Mouse (Mus musculus) mesoderm, embryonic 11.5 days (tissue): ENCODE results near the gene Ssh1.

ENCODE experiments used
- DNase-seq: peaks from one replicate; pipeline ENCODE4 v3.0.0-alpha.2; 2012; ENCODE audit warnings: low read depth, low spot score

The Ssh1 gene

GRCm38 (mm10) chr5:113966452-113967150, 27.1 kb downstream of the Ssh1 start:
- DNase-seq, result no peak

- no peak for DNase-seq
Observed at GRCm38 (mm10) chr5:113965659-113966185, 28.0 kb downstream of the Ssh1 start.

DNA sequence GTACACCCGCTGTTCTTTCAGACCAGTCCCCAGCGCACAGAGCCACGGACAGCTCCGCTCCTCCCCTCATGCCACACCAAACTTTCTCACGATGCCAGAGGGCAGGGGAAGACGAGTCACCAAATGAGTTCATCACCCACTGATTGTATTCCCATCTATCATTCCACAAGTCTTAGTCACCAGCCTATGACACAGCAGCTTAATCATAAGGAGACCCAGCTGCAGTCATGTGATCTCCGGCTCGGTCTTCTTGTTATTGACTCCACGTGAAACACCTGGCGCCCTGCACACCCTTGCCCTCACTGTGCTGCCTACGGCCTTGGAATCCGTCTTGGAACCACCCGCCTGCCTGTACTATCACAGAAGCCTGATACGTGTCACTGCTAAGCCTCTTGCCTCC, 28.7 kb downstream of the Ssh1 start:
- no peak for DNase-seq

- no peak for DNase-seq
Observed at GRCm38 (mm10) chr5:113961776-113962175, 31.9 kb downstream of the Ssh1 start.

GRCm38 (mm10) chr5:113960416-113960815, 33.3 kb downstream of the Ssh1 start:
- no peak for DNase-seq

GRCm38 (mm10) chr5:113959039-113959438, 34.7 kb downstream of the Ssh1 start:
- DNase-seq, result peak; percentile 35

- peak; percentile 90 for DNase-seq
Observed at GRCm38 (mm10) chr5:113956510-113956909, 37.2 kb downstream of the Ssh1 start.

DNA sequence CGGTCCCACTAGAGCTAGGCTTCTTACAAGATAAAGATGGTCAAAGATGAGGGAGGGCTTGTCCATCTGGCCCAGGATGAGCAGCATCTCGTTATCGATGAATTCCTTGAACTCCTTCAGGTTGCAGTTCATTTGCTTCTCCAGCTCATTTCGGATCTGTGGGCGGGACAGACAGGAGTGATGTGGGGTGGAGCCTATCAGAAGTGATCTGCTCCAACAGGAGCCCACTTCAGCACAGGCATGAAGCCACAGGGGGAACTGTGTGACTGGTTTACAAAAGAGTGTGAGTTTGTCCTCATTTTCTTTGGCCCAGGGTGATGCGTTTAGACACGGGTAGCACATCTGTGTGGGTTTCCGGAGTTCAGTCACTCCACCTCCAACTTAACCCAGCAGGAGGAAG, 38.0 kb downstream of the Ssh1 start:
- no peak for DNase-seq

DNA sequence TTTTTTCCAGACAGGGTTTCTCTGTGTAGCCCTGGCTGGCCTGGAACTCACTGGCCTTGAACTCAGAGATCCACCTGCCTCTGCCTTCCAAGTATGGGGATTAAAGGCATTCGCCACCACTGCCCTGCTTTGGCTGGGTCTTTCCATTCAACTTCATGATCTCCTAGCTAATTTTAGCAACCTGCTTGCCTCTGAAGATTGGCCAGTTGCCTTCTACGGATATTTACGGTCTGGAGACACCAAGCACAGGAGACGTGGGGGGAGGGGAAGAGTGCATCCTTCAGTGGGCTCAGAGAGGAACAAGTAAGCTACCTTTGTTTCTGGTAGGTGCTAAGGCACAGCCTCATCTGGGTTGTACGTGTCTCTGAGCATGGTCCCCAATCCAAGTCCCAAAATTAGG, 38.4 kb downstream of the Ssh1 start:
- no peak for DNase-seq

GRCm38 (mm10) chr5:113954421-113954820, 39.3 kb downstream of the Ssh1 start:
- DNase-seq, result peak; percentile 87

DNA sequence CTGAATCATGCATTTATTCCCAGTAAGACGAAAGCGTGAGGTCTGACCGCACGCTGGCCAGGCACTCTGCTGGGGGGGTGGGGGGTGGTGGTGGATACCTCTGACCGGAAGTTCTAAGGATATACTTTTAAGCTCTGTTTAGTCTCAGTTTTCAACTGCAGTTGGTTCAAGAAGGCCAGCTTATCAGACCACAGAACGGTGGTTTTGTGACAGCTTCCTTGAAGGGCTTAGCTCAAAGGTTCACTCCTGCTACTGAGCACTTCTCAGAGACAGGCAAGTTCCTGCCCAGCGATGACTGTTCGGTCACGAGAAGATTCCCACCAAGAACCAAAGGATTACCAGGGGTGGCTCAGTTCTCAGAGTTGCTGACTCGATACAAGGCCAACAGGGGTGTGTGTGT, 41.2 kb downstream of the Ssh1 start:
- DNase-seq, result no peak

DNA sequence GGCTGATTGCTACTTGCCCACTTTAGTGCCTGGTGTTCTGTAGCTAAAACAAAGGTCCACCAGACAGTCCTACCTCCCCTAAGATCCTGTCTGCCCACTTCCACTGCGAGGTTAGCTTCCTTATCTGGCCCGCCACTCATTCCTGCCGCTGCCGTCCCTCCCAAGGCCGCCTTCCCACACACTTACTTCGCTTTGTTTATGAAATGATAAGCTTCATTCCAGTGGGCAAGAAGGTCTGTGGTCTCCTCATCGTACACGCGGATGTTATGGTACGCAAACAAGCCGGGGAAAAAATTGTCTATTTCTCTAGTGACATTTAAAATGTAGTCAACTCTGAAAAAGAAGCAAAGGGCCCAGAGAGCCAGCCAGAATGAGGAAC, 42.0 kb downstream of the Ssh1 start:
- DNase-seq, result no peak

DNA sequence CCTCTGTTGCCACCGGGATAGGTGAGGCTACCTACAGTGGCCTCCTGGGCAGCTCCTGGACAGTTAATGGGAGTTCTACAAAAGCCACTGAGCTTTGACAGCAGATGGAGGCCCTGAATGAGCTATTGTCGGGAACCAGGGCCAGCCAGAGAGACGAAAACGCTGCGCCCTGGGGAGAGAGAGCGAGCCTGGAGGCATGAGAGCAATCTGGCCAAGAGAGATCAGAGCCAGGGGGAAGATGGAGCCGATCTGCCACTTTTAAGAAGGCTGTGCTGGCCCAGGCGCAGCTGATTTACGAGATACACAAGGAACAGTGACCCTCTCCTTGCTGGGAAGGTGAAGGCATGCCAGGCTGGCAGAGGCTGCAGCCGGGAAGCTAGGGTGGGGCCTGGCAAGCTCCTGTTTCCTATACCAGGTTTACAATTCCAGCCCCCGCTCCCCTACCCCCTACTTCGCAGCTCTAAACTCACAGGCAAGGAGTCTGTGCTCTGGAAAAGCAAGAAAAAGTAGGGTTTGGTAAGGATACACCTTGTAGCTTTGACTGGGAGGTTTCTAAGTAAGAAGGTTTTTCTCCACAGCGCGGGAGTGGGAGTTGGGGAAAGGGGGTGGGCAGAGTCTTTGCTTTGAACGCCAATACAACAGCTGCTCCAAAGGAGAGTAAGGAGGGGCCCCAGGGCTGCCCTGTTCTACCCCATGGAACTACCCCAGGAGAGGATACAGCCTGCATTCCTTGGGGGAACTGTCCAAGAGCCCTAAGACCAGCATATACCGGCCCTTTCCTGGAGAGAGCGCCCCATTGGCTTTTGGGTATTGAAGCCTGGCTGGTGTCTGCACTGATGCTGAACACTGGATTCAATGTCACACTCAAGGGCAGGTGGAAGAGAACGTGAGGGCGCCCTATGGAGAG, 42.7 kb downstream of the Ssh1 start:
- DNase-seq, result no peak

GRCm38 (mm10) chr5:113950133-113950532, 43.6 kb downstream of the Ssh1 start:
- no peak for DNase-seq

- no peak for DNase-seq
Observed at GRCm38 (mm10) chr5:113947280-113947679, 46.4 kb downstream of the Ssh1 start.

- DNase-seq, result no peak
Observed at GRCm38 (mm10) chr5:113945126-113945525, 48.6 kb downstream of the Ssh1 start.

DNA sequence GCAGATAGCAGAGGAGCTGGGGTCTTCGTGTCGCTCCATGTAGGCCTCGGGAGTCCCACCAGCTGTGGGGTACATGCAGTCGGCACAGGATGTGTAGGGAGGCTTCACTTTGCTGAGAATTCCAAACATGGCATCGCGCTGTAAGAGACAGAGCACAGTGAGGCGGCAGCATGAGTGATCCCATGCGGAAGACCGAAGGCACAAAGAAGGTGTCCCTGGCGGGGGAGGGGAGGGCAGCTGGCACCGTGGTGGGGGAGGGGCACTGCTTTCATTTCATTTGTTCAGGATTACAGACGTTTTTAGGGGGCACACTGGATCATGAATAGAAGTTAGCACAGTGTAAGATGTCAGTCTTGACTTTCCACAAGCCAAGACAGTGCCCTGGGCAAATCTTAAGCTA, 50.4 kb downstream of the Ssh1 start:
- DNase-seq, result no peak

DNA sequence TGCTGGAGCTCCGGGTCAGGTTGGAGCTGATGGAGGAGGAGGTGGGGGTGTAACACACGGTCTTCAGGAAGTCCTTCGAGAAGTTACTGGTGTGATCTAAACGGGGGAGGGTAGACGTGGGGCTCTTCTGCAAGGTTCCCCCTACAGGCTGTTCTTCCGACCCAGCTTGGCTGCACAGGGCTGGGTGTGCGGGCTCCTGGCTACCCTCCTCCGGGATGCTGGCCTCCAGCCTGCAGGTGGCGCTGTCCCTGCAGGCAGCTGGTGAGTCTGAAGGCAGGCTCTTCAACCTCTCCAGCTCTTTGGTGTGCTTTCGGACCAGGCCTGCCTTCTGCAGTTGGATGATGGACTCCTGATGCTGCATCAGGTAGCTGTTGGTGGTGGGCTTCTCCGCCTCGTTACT, 51.1 kb downstream of the Ssh1 start:
- no peak for DNase-seq

DNA sequence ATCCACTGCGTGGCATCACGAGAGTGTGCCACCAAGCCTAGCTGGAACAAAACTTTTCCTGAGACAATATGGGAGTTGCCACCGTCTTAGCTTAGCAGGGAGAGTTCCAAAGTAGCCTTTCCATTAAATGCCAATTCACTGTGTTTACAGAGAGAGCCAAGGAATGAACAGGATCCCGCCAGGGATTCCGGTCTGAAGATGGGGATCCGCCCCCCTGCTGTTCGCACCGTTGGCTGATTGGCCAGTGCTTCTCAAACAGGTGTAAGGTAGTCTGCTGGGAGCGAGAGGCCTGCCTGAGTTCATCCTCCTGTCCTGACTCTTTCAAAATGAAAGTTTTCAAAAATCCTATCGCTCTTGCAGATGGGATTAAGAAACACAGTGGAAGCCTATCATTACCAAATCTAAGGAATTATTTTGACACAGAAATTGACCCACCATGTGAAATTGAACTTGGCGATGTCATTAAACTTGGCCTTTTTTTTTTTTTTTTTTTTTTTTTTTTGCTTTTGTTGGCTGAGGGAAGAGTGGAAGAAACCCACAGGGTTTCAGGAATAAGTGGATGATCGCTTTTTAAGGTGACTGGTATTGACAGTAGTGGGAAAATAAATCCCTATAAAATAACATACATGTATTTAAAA, 54.3 kb downstream of the Ssh1 start:
- no peak for DNase-seq

DNA sequence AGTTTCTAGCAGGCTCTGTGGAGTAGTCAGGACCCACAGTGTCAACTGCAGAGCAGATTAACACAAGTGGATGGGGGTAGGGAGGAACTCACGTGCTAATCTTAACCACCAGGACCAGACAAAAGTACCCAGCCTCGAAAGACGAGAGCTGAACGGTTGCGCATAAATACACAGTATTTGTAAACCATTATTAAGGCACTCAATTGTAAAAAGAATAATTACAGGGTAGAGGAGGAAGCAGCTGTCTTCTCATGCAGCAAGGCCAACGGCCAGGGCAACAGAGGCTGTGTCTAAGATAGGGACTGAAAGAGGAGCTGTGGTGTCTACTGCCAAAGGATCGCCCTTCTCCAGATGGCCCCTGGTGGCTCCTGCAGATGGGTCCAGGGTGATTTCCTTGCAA, 56.0 kb downstream of the Ssh1 start:
- DNase-seq, result no peak

- no peak for DNase-seq
Observed at GRCm38 (mm10) chr5:113933889-113934288, 59.8 kb downstream of the Ssh1 start.

DNA sequence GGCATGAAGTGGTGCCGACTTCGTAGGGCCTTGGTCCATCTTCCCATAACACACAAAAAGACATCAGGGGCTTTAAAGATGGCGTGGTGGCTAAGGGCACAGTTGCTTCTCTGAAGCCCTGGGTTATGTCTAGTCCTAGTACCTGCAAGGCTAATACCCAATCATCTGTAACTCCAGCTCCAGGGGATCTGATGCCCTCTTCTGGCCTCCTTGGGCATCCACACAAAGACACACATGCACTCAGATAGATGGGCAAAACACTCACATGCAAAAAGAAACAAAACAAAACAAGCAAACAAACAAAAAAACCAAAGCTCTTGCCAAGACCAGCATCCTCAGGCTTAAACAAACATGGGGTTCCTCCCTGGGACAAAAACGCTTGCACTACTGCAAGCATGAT, 60.2 kb downstream of the Ssh1 start:
- DNase-seq, result no peak
